Mouse (Mus musculus): ENCODE measurements at regions not wholly inside any gene's neighbourhood (a gene's known extent, or its start where the extent isn't known, plus 50 kb on each side); places are given as distances from the start of the nearest gene placed in this dataset.
A peak's percentile ranks its signal among the peaks of the same experiment; 100 is the strongest.

DNA sequence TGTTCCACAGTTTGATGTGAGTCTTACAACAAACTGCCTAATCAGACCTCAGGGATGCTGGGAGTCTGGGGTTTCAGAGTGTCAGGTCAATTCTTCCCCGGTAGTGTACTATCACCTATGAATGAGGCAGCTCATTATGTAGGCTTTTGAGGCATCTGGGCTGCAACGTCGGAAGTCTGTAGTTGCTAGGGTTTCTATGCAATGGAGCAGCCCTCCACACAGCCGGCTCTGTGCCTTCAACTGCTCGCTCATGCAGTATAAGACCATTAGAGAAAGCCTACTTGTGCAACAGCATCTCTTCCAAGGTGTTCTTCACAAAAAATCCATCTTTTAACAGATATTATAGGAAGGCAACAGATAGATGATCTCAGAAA is 418.4 kb upstream of the Nrp1 start:
- DNase-seq (ENCODE audit: low spot score): no peak
- Histone ChIP-seq H3K36me3 (replicated peaks; ENCODE audit: control insufficient read depth, insufficient read depth) (no peaks in the 10 kb centered on the region), H3K27me3 (ENCODE audit: control insufficient read depth, insufficient read depth, low read length) (no peaks in the 10 kb centered on the region), H3K4me2 (replicated peaks) (no peak overlapping the region), H3K4me1 (replicated peaks; ENCODE audit: control insufficient read depth, insufficient read depth, low read length) (peaks cover 14% of the 10 kb centered on the region), H3K9ac (no peak overlapping the region), H3K9me3 (ENCODE audit: control insufficient read depth, low read length) (no peaks in the 10 kb centered on the region), H3K4me3 (replicated peaks; ENCODE audit: low read length) (no peak overlapping the region), H3K27ac (peak overlapping the region; percentile 51)
- 19% methylated on average over 5 of the region's 5 CpGs for WGBS
- no peak for ATAC-seq (ENCODE audit: low FRiP score)

DNA sequence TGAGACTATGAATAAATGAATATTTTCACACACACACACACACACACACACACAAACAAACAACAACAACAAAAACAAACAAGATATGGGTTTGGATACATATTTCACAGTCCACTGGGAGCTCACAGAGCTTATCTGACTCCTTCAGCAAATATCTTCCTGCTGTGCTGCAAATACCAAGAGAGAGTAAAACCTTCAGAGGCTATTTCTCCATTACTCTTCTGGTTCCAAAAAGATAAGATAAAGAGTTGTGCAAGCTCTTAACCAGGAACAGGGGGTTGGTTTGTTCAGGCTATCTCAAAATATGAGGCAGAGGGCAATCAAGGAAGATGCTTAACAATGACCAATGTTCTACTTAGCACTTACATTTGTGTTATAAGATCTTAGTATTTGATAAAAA is 416.1 kb upstream of the Nrp1 start:
- no peak overlapping the region for H3K27ac ChIP-seq
- DNase-seq (ENCODE audit: low spot score) (no peak), ATAC-seq (ENCODE audit: low FRiP score) (no peak)
- no peaks in the 10 kb centered on the region for H3K9me3 ChIP-seq (ENCODE audit: control insufficient read depth, low read length)
- H3K9ac ChIP-seq: no peak overlapping the region
- peaks cover 8% of the 10 kb centered on the region for H3K4me1 ChIP-seq (replicated peaks; ENCODE audit: control insufficient read depth, insufficient read depth, low read length)
- H3K27me3 ChIP-seq (ENCODE audit: control insufficient read depth, insufficient read depth, low read length): no peaks in the 10 kb centered on the region
- H3K36me3 ChIP-seq (replicated peaks; ENCODE audit: control insufficient read depth, insufficient read depth): no peaks in the 10 kb centered on the region
- H3K4me2 ChIP-seq (replicated peaks): no peak overlapping the region
- no peak overlapping the region for H3K4me3 ChIP-seq (replicated peaks; ENCODE audit: low read length)

GRCm38 (mm10) chr8:127944955-127945498 is 413.4 kb upstream of the Nrp1 start:
- no peaks in the 10 kb centered on the region for H3K9me3 ChIP-seq (ENCODE audit: control insufficient read depth, low read length)
- DNase-seq (ENCODE audit: low spot score): no peak
- ATAC-seq (ENCODE audit: low FRiP score): no peak

GRCm38 (mm10) chr8:127957571-127957970 is 400.8 kb upstream of the Nrp1 start:
- Histone ChIP-seq H3K9me3 (ENCODE audit: control insufficient read depth, low read length) (no peaks in the 10 kb centered on the region), H3K4me3 (replicated peaks; ENCODE audit: low read length) (no peak overlapping the region), H3K4me1 (replicated peaks; ENCODE audit: control insufficient read depth, insufficient read depth, low read length) (0 out of 2 replicates have a peak, but pooled peaks cover 3% of the 10 kb centered on the region), H3K9ac (no peak overlapping the region), H3K4me2 (replicated peaks) (no peak overlapping the region), H3K36me3 (replicated peaks; ENCODE audit: control insufficient read depth, insufficient read depth) (no peaks in the 10 kb centered on the region), H3K27me3 (ENCODE audit: control insufficient read depth, insufficient read depth, low read length) (no peaks in the 10 kb centered on the region), H3K27ac (no peak overlapping the region)
- ATAC-seq (ENCODE audit: low FRiP score): no peak
- DNase-seq (ENCODE audit: low spot score): no peak
- WGBS: 65% methylated on average over 1 of the region's 1 CpGs

More at GRCm38 (mm10) chr8:127944955-127945498, 413.4 kb upstream of the Nrp1 start:
- no peaks in the 10 kb centered on the region for H3K36me3 ChIP-seq (replicated peaks; ENCODE audit: control insufficient read depth, insufficient read depth)
- no peaks in the 10 kb centered on the region for H3K27me3 ChIP-seq (ENCODE audit: control insufficient read depth, insufficient read depth, low read length)
- peaks cover 2% of the 10 kb centered on the region for H3K4me1 ChIP-seq (replicated peaks; ENCODE audit: control insufficient read depth, insufficient read depth, low read length)
- no peak overlapping the region for H3K4me2 ChIP-seq (replicated peaks)
- no peak overlapping the region for H3K9ac ChIP-seq
- no peak overlapping the region for H3K4me3 ChIP-seq (replicated peaks; ENCODE audit: low read length)
- H3K27ac ChIP-seq: no peak overlapping the region

DNA sequence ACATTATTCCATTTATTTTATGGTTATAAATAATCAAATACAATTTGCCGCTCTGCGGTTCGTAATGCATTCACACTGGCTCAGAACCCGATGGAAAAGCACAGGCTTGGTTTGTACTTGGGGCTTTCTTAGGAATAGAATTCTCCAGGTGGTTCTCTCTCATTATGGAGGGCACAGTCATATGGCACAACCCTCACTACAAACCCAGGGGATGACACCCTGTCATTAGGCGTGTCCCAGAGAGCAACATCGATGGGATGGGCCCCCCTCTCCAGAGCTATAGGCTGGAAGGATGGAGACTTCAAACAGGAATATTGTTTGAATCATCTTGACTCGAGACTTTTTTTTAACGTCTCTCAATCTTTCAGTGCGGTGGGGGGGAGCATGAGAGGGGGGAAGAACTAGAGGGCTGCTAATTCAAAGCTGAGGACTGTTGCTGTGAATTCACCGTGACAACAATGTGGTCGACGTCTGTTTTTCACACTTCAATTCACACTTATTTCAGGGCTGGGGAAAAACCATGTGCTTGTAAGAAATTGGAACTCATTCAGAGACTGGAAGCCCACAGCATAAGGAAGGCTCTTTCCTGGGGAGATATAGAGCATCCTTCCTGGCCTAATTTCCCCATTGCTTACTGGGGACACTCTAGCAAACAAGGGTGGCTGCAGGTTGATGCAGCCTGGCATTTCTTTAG is 399.9 kb upstream of the Nrp1 start:
- 47% methylated on average over 12 of the region's 12 CpGs for WGBS
- Histone ChIP-seq H3K27ac (no peak overlapping the region), H3K4me2 (replicated peaks) (no peak overlapping the region), H3K36me3 (replicated peaks; ENCODE audit: control insufficient read depth, insufficient read depth) (no peaks in the 10 kb centered on the region), H3K4me1 (replicated peaks; ENCODE audit: control insufficient read depth, insufficient read depth, low read length) (0 out of 2 replicates have a peak, but pooled peaks cover 3% of the 10 kb centered on the region), H3K27me3 (ENCODE audit: control insufficient read depth, insufficient read depth, low read length) (no peaks in the 10 kb centered on the region), H3K4me3 (replicated peaks; ENCODE audit: low read length) (no peak overlapping the region), H3K9me3 (ENCODE audit: control insufficient read depth, low read length) (no peaks in the 10 kb centered on the region), H3K9ac (no peak overlapping the region)
- no peak for ATAC-seq (ENCODE audit: low FRiP score)
- no peak for DNase-seq (ENCODE audit: low spot score)

DNA sequence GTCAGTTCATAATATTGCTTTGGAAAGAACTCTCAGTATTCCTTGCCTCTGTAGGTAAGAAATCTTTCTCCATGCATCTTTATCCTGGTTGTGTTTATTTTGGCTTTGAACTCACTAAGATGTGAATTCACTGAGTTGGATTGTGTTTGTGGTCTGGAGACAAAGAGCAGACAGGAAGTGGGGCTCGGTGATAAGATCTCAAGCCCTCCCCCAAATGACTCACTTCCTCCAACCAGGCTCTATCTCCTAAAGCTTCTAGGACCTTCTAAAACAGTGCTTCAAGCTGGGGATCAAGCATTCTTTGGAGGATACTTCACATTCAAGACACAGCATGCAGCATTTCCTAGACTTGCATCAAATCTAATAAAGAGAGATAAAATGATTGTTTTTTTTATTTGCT is 395.5 kb upstream of the Nrp1 start:
- Histone ChIP-seq H3K27ac (no peak overlapping the region), H3K4me3 (replicated peaks; ENCODE audit: low read length) (no peak overlapping the region), H3K4me1 (replicated peaks; ENCODE audit: control insufficient read depth, insufficient read depth, low read length) (0 out of 2 replicates have a peak, but pooled peaks cover 3% of the 10 kb centered on the region), H3K9me3 (ENCODE audit: control insufficient read depth, low read length) (no peaks in the 10 kb centered on the region), H3K27me3 (ENCODE audit: control insufficient read depth, insufficient read depth, low read length) (no peaks in the 10 kb centered on the region), H3K36me3 (replicated peaks; ENCODE audit: control insufficient read depth, insufficient read depth) (no peaks in the 10 kb centered on the region), H3K4me2 (replicated peaks) (no peak overlapping the region), H3K9ac (no peak overlapping the region)
- DNase-seq (ENCODE audit: low spot score): no peak
- no peak for ATAC-seq (ENCODE audit: low FRiP score)
- 84% methylated on average over 1 of the region's 1 CpGs for WGBS

DNA sequence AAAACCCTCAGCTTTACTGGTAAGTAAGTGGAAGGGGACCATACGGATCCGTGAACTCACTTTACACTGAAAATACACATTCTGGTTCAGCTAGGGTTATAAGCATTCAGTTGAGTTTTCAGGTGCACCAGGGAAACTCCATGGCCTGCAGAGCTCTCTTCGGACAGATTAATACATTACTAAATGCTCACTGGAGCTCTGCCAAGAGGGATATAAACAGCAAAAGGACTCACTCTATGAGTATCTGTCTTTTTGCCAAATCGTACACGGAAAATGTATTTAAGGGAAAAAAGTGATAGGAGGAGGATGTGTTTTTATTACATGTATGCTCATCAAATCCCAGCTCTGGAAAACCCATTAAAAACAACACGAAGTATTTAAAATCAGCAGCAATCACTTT is 394.8 kb upstream of the Nrp1 start:
- Histone ChIP-seq H3K4me3 (replicated peaks; ENCODE audit: low read length) (no peak overlapping the region), H3K27me3 (ENCODE audit: control insufficient read depth, insufficient read depth, low read length) (no peaks in the 10 kb centered on the region), H3K36me3 (replicated peaks; ENCODE audit: control insufficient read depth, insufficient read depth) (no peaks in the 10 kb centered on the region), H3K9ac (no peak overlapping the region), H3K9me3 (ENCODE audit: control insufficient read depth, low read length) (no peaks in the 10 kb centered on the region), H3K4me1 (replicated peaks; ENCODE audit: control insufficient read depth, insufficient read depth, low read length) (0 out of 2 replicates have a peak, but pooled peaks cover 3% of the 10 kb centered on the region), H3K27ac (no peak overlapping the region), H3K4me2 (replicated peaks) (no peak overlapping the region)
- DNase-seq (ENCODE audit: low spot score): no peak
- no peak for ATAC-seq (ENCODE audit: low FRiP score)
- 85% methylated on average over 6 of the region's 6 CpGs for WGBS

DNA sequence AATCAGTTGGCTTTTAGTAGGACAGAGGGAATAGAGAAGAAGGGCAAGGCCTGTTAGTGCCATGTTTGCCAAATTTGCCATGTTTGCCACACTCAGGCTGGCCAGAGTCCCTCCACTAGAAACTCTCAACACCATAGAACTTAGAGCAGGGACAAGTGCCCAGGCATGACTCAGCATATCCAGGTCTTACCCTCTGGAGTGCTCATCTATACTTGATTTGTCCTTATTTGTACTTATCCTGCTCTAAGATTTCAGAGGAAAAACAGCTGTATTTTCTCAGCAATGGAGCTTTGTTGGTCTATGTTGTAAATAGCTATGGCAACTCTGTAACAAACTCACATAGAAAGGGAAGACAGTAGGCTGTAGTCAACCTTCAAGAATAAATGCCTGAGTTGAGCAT is 393.6 kb upstream of the Nrp1 start:
- no peak for DNase-seq (ENCODE audit: low spot score)
- no peaks in the 10 kb centered on the region for H3K4me1 ChIP-seq (replicated peaks; ENCODE audit: control insufficient read depth, insufficient read depth, low read length)
- no peak for ATAC-seq (ENCODE audit: low FRiP score)
- no peaks in the 10 kb centered on the region for H3K36me3 ChIP-seq (replicated peaks; ENCODE audit: control insufficient read depth, insufficient read depth)
- H3K4me3 ChIP-seq (replicated peaks; ENCODE audit: low read length): no peak overlapping the region
- no peaks in the 10 kb centered on the region for H3K9me3 ChIP-seq (ENCODE audit: control insufficient read depth, low read length)
- no peaks in the 10 kb centered on the region for H3K27me3 ChIP-seq (ENCODE audit: control insufficient read depth, insufficient read depth, low read length)
- H3K9ac ChIP-seq: no peak overlapping the region
- H3K27ac ChIP-seq: no peak overlapping the region
- H3K4me2 ChIP-seq (replicated peaks): no peak overlapping the region

- no peak for ATAC-seq (ENCODE audit: low FRiP score)
Observed at GRCm38 (mm10) chr8:127965341-127965740, 393.1 kb upstream of the Nrp1 start.

GRCm38 (mm10) chr8:127968026-127968425 is 390.4 kb upstream of the Nrp1 start:
- H3K4me3 ChIP-seq (replicated peaks; ENCODE audit: low read length): no peak overlapping the region
- WGBS: 96% methylated on average over 2 of the region's 2 CpGs
- no peaks in the 10 kb centered on the region for H3K4me1 ChIP-seq (replicated peaks; ENCODE audit: control insufficient read depth, insufficient read depth, low read length)
- no peaks in the 10 kb centered on the region for H3K27me3 ChIP-seq (ENCODE audit: control insufficient read depth, insufficient read depth, low read length)
- ATAC-seq (ENCODE audit: low FRiP score) (no peak), DNase-seq (ENCODE audit: low spot score) (no peak)
- no peaks in the 10 kb centered on the region for H3K9me3 ChIP-seq (ENCODE audit: control insufficient read depth, low read length)
- no peak overlapping the region for H3K27ac ChIP-seq
- H3K4me2 ChIP-seq (replicated peaks): no peak overlapping the region
- H3K9ac ChIP-seq: no peak overlapping the region
- H3K36me3 ChIP-seq (replicated peaks; ENCODE audit: control insufficient read depth, insufficient read depth): no peaks in the 10 kb centered on the region

More at GRCm38 (mm10) chr8:127965341-127965740, 393.1 kb upstream of the Nrp1 start:
- DNase-seq (ENCODE audit: low spot score): no peak
- Histone ChIP-seq H3K9ac (no peak overlapping the region), H3K36me3 (replicated peaks; ENCODE audit: control insufficient read depth, insufficient read depth) (no peaks in the 10 kb centered on the region), H3K4me3 (replicated peaks; ENCODE audit: low read length) (no peak overlapping the region), H3K27me3 (ENCODE audit: control insufficient read depth, insufficient read depth, low read length) (no peaks in the 10 kb centered on the region), H3K9me3 (ENCODE audit: control insufficient read depth, low read length) (no peaks in the 10 kb centered on the region), H3K27ac (no peak overlapping the region), H3K4me2 (replicated peaks) (no peak overlapping the region), H3K4me1 (replicated peaks; ENCODE audit: control insufficient read depth, insufficient read depth, low read length) (no peaks in the 10 kb centered on the region)
- 81% methylated on average over 2 of the region's 2 CpGs for WGBS

All from hindbrain, embryonic 14.5 days (tissue).